Mouse (Mus musculus): ENCODE data around the gene Prph. TPM values are rescaled to one million over a fixed set of nuclear protein-coding genes. Genes with fewer than 3 reads are reported as not detected.

Gene Prph
- polyA plus RNA-seq, 1 experiment from 2014 or later, result 0.83 TPM

- WGBS (ENCODE audit: insufficient replicate concordance), result 11% methylated on average over 7 of the region's 8 CpGs
- no peak for ATAC-seq (ENCODE audit: insufficient read depth)
Observed at GRCm38 (mm10) chr15:99024668-99025314, 30.2 kb upstream of the Prph start.

DNA sequence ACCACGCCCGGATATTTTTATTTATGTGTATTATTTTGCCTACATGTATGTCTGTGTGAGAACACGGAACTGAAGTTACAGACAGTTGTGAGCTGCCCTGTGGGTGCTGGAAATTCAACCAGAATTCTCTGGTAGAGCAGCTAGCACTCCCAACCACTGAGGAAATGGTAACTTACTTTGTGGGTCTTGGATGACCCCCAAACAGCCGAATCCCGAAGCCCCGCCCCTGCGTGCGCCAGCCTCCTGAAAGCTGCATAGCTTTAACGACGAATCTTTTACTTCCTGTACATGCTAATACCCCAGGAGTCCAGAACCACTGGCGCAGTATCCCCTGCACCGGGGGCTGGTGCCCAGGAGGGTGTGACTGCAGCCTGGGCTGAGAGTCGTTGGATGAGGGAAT lies 29.6 kb upstream of the Prph start:
- Histone ChIP-seq H3K36me3 (replicated peaks) (no peaks in the 10 kb centered on the region), H3K9me3 (replicated peaks) (peaks cover 6% of the 10 kb centered on the region; the same call in 1 of the 2 replicates), H3K4me2 (no peak overlapping the region), H3K27me3 (no peaks in the 10 kb centered on the region), H3K9ac (no peak overlapping the region), H3K4me1 (replicated peaks) (peaks cover 22% of the 10 kb centered on the region), H3K27ac (replicated peaks) (no peak overlapping the region), H3K4me3 (replicated peaks) (no peak overlapping the region)
- no peak for ATAC-seq (ENCODE audit: insufficient read depth)
- WGBS (ENCODE audit: insufficient replicate concordance), result 53% methylated on average over 13 of the region's 13 CpGs

More at GRCm38 (mm10) chr15:99024668-99025314, 30.2 kb upstream of the Prph start:
- no peak overlapping the region for H3K9ac ChIP-seq
- peaks cover 6% of the 10 kb centered on the region; the same call in 1 of the 2 replicates for H3K9me3 ChIP-seq (replicated peaks)
- peaks cover 22% of the 10 kb centered on the region for H3K4me1 ChIP-seq (replicated peaks)
- H3K27ac ChIP-seq (replicated peaks), result no peak overlapping the region
- no peak overlapping the region for H3K4me2 ChIP-seq
- H3K27me3 ChIP-seq, result no peaks in the 10 kb centered on the region
- no peaks in the 10 kb centered on the region for H3K36me3 ChIP-seq (replicated peaks)
- H3K4me3 ChIP-seq (replicated peaks), result no peak overlapping the region

- peaks cover 22% of the 10 kb centered on the region for H3K4me1 ChIP-seq (replicated peaks)
- peaks cover 3% of the 10 kb centered on the region; the same call in 1 of the 2 replicates for H3K9me3 ChIP-seq (replicated peaks)
- H3K27me3 ChIP-seq, result no peaks in the 10 kb centered on the region
- H3K36me3 ChIP-seq (replicated peaks), result no peaks in the 10 kb centered on the region
- 35% methylated on average over 4 of the region's 4 CpGs for WGBS (ENCODE audit: insufficient replicate concordance)
- no peak for ATAC-seq (ENCODE audit: insufficient read depth)
- H3K27ac ChIP-seq (replicated peaks), result no peak overlapping the region
- no peak overlapping the region for H3K4me3 ChIP-seq (replicated peaks)
- H3K4me2 ChIP-seq, result no peak overlapping the region
- no peak overlapping the region for H3K9ac ChIP-seq
Observed at GRCm38 (mm10) chr15:99026259-99026658, 28.7 kb upstream of the Prph start.

GRCm38 (mm10) chr15:99027116-99027515 lies 27.9 kb upstream of the Prph start:
- no peak overlapping the region for H3K4me3 ChIP-seq (replicated peaks)
- peaks cover 26% of the 10 kb centered on the region for H3K4me1 ChIP-seq (replicated peaks)
- H3K9me3 ChIP-seq (replicated peaks), result no peaks in the 10 kb centered on the region
- peaks cover 3% of the 10 kb centered on the region for H3K36me3 ChIP-seq (replicated peaks)
- no peaks in the 10 kb centered on the region for H3K27me3 ChIP-seq
- 69% methylated on average over 5 of the region's 5 CpGs for WGBS (ENCODE audit: insufficient replicate concordance)
- H3K27ac ChIP-seq (replicated peaks), result no peak overlapping the region
- H3K4me2 ChIP-seq, result no peak overlapping the region
- no peak for ATAC-seq (ENCODE audit: insufficient read depth)
- no peak overlapping the region for H3K9ac ChIP-seq

GRCm38 (mm10) chr15:99028874-99029458 lies 26.0 kb upstream of the Prph start:
- H3K36me3 ChIP-seq (replicated peaks), result peaks cover 20% of the 10 kb centered on the region
- H3K4me3 ChIP-seq (replicated peaks), result peak overlapping the region; percentile 91
- no peaks in the 10 kb centered on the region for H3K27me3 ChIP-seq
- peak overlapping the region; percentile 99 for H3K27ac ChIP-seq (replicated peaks)
- no peak for ATAC-seq (ENCODE audit: insufficient read depth)
- no peaks in the 10 kb centered on the region for H3K9me3 ChIP-seq (replicated peaks)
- H3K4me1 ChIP-seq (replicated peaks), result peaks cover 45% of the 10 kb centered on the region
- H3K4me2 ChIP-seq, result peak overlapping the region; percentile 81
- 4% methylated on average over 10 of the region's 10 CpGs for WGBS (ENCODE audit: insufficient replicate concordance)
- peak overlapping the region; percentile 95 for H3K9ac ChIP-seq

DNA sequence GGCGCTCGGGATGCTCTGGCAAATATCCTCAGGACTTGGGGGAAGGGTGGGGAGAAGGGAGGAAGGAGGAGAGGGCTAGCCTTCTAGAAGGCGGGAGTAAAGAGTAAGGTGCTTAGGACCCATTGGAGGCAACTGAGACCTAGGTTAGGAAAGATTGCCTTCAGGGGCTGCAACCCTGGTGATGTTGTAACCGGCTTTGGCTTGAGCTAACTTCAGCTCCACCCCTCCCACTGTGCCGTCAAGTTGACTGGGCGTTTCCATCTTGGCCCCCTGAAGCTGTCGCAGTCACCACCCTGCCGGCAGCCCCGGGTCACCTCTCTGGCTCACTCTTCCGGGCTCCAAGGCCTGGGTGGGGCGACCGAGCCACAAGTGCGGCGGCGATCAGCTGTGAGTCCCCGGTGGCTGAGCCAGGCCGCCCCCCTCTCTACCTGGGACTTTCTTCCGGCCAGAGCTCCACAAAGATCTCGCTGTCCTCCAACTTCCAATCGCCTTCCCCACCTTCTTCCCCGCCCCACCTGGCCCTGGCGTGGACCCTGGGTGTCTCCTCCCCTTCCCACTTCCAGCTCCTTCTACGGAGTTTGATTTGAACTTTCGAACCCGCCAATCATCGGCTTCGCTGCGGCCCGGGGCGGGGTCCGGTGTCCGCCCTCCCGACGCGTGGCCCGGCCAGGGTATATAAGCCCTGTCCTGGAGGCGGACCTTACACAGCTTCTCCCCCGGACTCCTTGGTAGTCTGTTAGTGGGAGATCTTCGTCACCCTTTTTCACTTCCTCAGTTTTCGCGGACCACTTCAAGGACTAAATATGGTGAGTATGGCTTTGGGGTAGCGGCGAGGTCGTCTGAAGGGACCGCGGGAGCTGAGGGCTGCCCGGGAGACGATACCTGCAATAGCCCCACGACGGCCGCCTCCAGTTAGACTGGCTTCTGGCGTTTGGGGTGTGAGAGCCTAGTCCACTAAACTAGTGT lies 25.1 kb upstream of the Prph start, which contains the start of gene Tuba1c:
Tuba1c (plus strand) TSS at position 273 of the 966 bp plus-strand sequence.
- Histone ChIP-seq H3K4me2 (peak within 1 kb of the TSS; percentile 81), H3K27ac (replicated peaks) (peak within 1 kb of the TSS; percentile 99), H3K4me3 (replicated peaks) (peak within 1 kb of the TSS; percentile 91), H3K9ac (peak within 1 kb of the TSS; percentile 95), H3K4me1 (replicated peaks) (peaks cover 47% of the 10 kb centered on the region), H3K9me3 (replicated peaks) (no peaks in the 10 kb centered on the region), H3K36me3 (replicated peaks) (peaks cover 27% of the 10 kb centered on the region), H3K27me3 (no peaks in the 10 kb centered on the region)
- under 1% methylated on average over 52 of the region's 52 CpGs for WGBS (ENCODE audit: insufficient replicate concordance)
- ATAC-seq (ENCODE audit: insufficient read depth), result peak; percentile 86

DNA sequence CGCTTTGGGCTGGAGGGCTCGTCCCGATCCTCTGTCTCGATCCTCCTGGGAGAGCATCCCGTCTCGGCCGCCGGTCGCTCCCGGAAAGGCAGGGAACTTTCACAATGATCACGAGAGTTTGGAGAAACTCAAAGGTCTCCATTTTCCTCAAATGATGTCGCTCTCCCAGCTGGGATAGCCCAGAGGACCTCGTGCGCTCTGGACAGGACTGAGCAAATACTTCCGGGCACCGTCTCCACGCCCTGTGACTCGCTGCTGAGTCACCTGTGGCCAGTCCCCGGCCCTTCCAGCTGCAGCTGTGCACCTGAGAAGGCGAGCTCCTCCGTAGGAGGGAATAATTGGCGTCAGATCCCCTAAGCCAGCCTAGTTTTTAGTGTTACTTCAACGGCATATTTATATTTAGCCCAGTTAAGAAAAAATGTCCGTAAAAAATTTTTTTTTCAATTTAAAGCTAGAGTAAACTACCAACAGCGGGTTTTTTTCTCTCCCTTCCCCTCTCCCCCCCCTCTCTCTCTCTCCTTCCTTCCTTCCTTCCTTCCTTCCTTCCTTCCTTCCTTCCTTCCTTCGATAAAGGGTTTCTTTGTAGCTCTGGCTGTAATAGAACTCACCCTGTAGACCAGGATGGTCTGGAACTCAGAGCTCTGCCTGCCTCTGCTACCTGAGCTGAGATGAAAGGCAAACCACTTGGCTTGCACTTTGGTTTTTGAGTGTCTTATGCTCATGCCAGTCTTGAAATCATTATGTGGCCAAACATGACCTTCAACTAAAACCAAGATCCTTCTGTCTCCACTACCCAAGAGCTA lies 24.2 kb upstream of the Prph start:
- no peaks in the 10 kb centered on the region for H3K9me3 ChIP-seq (replicated peaks)
- H3K4me2 ChIP-seq, result peak overlapping the region; percentile 81
- H3K4me3 ChIP-seq (replicated peaks), result peak overlapping the region; percentile 91
- H3K36me3 ChIP-seq (replicated peaks), result peaks cover 36% of the 10 kb centered on the region
- peak overlapping the region; percentile 99 for H3K27ac ChIP-seq (replicated peaks)
- H3K9ac ChIP-seq, result peak overlapping the region; percentile 95
- H3K27me3 ChIP-seq, result no peaks in the 10 kb centered on the region
- H3K4me1 ChIP-seq (replicated peaks), result peaks cover 54% of the 10 kb centered on the region
- under 1% methylated on average over 26 of the region's 26 CpGs for WGBS (ENCODE audit: insufficient replicate concordance)
- peak; percentile 76 for ATAC-seq (ENCODE audit: insufficient read depth)

- H3K9me3 ChIP-seq (replicated peaks), result no peaks in the 10 kb centered on the region
- peak overlapping the region; percentile 95 for H3K9ac ChIP-seq
- peak overlapping the region; percentile 99 for H3K27ac ChIP-seq (replicated peaks)
- 24% methylated on average over 4 of the region's 4 CpGs for WGBS (ENCODE audit: insufficient replicate concordance)
- no peak for ATAC-seq (ENCODE audit: insufficient read depth)
- peak overlapping the region; percentile 81 for H3K4me2 ChIP-seq
- H3K4me1 ChIP-seq (replicated peaks), result peaks cover 60% of the 10 kb centered on the region
- H3K27me3 ChIP-seq, result no peaks in the 10 kb centered on the region
- H3K4me3 ChIP-seq (replicated peaks), result peak overlapping the region; percentile 91
- peaks cover 42% of the 10 kb centered on the region for H3K36me3 ChIP-seq (replicated peaks)
Observed at GRCm38 (mm10) chr15:99031388-99031675, 23.6 kb upstream of the Prph start.

GRCm38 (mm10) chr15:99032041-99032725 lies 22.8 kb upstream of the Prph start:
- H3K36me3 ChIP-seq (replicated peaks), result peaks cover 48% of the 10 kb centered on the region
- peak overlapping the region; percentile 81 for H3K4me2 ChIP-seq
- H3K4me1 ChIP-seq (replicated peaks), result peaks cover 65% of the 10 kb centered on the region
- peak overlapping the region; percentile 91 for H3K4me3 ChIP-seq (replicated peaks)
- peak overlapping the region; percentile 95 for H3K9ac ChIP-seq
- H3K27me3 ChIP-seq, result no peaks in the 10 kb centered on the region
- H3K27ac ChIP-seq (replicated peaks), result peak overlapping the region; percentile 99
- no peaks in the 10 kb centered on the region for H3K9me3 ChIP-seq (replicated peaks)
- 33% methylated on average over 9 of the region's 9 CpGs for WGBS (ENCODE audit: insufficient replicate concordance)
- ATAC-seq (ENCODE audit: insufficient read depth), result no peak

- Histone ChIP-seq H3K9me3 (replicated peaks) (no peaks in the 10 kb centered on the region), H3K36me3 (replicated peaks) (peaks cover 49% of the 10 kb centered on the region), H3K4me3 (replicated peaks) (peak overlapping the region; percentile 91), H3K9ac (peak overlapping the region; percentile 95), H3K27ac (replicated peaks) (peak overlapping the region; percentile 99), H3K4me1 (replicated peaks) (peaks cover 63% of the 10 kb centered on the region), H3K4me2 (peak overlapping the region; percentile 81), H3K27me3 (no peaks in the 10 kb centered on the region)
- WGBS (ENCODE audit: insufficient replicate concordance), result 10% methylated on average over 7 of the region's 7 CpGs
- ATAC-seq (ENCODE audit: insufficient read depth), result no peak
Observed at GRCm38 (mm10) chr15:99032726-99033250, 22.2 kb upstream of the Prph start.

Measured in liver, embryonic 15.5 days (tissue).